Mouse (Mus musculus) liver (tissue): ENCODE results near the gene Stim1.
"Not testable (repeated sequence)": the region's sequence is repeated elsewhere in the genome, so short reads cannot be mapped to it uniquely, and the experiment has no call there.

Experiments used
- DNase-seq: peaks from one replicate; pipeline ENCODE4 v3.0.0-alpha.2; 2020; ENCODE audit warnings: mixed read lengths

The Stim1 gene

DNA sequence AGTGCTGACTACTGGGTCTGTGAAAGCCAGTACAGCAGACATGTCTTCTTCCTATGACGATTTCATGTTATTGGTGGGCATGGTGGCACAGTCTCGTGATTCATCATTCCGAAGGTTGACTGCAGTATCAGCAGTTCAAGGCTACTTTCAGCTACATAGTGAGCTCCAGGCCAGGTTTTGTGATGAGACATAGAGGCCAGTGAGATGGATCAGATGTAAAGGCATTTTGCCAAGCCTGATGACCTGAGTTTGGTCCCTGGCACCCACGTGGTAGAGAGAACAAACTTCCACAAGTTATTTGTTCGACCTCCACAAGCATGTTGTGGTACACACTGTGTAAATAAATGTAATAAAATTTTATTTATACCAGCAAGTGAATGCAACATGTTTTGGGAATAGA is 102.9 kb downstream of the Stim1 start:
- DNase-seq = no peak

DNA sequence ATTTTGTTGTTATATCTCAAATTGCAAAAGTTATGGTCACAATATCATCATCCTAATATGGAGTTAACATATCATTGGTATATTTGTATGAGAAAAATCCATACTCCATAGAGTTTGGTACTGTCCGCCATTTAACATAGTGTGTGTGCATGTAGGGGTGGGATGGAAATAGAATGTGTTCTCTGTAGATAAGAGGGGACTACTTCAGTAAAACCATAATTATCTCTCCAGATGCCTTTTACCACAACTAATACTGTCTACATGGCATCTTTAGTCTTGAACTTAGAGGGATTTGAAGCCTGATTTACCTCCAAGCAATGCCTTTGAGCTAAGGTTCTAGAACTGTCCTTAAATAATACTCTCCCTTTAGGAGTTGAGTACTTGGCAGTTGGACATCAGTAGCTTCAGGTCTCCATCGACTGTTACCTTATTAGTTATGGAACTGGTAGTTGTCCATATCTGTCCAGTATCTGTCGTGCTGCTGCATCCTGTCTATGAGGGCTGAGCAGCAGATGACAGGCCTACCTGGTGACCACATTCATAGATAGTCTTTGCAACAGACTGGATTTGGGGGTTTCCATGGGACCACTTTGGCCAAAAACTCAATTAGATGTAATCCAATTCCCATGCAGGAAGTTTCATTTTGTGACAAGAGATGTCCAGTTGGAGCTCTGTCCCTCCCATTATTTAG is 105.9 kb downstream of the Stim1 start:
- no peak for DNase-seq

GRCm38 (mm10) chr7:102383221-102383620 is 115.6 kb downstream of the Stim1 start:
- no peak for DNase-seq

- no peak for DNase-seq
These were observed 118.4 kb downstream of the Stim1 start for GRCm38 (mm10) chr7:102385973-102386372.

GRCm38 (mm10) chr7:102389082-102389481 is 121.5 kb downstream of the Stim1 start:
- no peak for DNase-seq

GRCm38 (mm10) chr7:102393898-102394297 is 126.3 kb downstream of the Stim1 start:
- no peak for DNase-seq

GRCm38 (mm10) chr7:102395894-102396293 is 128.3 kb downstream of the Stim1 start:
- DNase-seq = no peak

DNA sequence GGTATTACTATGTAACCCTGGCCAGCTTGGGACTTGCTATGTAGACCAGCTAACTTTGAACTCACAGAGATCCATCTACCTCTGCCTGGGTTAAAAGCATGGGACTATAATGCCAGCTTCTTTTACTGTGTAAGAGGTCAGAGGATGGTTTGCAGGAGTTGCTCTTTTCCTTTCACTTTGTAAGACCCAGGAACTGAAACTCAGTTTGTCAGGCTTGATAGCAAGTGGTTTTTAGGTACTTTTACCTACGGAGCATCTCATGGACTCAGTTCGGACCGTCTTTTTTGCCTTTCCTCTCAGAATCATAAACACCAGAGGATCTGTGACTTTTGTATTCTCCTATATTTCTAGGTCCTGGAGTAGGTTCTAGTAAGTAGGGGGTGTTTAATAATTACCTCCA is 128.7 kb downstream of the Stim1 start:
- DNase-seq = no peak

- no peak for DNase-seq
These were observed 131.7 kb downstream of the Stim1 start for GRCm38 (mm10) chr7:102399180-102399731.

- no peak for DNase-seq
These were observed 136.5 kb downstream of the Stim1 start for GRCm38 (mm10) chr7:102404118-102404517.

GRCm38 (mm10) chr7:102407440-102407839 is 139.8 kb downstream of the Stim1 start:
- DNase-seq = no peak

DNA sequence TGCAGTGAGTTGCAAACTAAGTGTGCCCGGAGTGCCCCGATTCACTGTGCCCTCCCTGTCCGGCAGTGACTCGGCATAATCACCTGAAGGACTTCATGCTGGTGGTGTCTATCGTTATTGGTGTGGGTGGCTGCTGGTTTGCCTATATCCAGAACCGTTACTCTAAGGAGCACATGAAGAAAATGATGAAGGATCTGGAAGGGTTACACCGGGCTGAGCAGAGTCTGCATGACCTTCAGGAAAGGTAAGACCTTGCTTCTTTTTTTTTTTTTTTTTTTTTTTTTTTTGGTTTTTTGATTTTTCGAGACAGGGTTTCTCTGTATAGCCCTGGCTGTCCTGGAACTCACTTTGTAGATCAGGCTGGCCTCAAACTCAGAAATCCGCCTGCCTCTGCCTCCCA is 147.7 kb downstream of the Stim1 start:
- not testable (repeated sequence) for DNase-seq

GRCm38 (mm10) chr7:102415841-102416240 is 148.2 kb downstream of the Stim1 start:
- no peak for DNase-seq

GRCm38 (mm10) chr7:102417398-102417797 is 149.8 kb downstream of the Stim1 start:
- DNase-seq = peak; percentile 34

GRCm38 (mm10) chr7:102422036-102422435 is 154.4 kb downstream of the Stim1 start:
- no peak for DNase-seq

DNA sequence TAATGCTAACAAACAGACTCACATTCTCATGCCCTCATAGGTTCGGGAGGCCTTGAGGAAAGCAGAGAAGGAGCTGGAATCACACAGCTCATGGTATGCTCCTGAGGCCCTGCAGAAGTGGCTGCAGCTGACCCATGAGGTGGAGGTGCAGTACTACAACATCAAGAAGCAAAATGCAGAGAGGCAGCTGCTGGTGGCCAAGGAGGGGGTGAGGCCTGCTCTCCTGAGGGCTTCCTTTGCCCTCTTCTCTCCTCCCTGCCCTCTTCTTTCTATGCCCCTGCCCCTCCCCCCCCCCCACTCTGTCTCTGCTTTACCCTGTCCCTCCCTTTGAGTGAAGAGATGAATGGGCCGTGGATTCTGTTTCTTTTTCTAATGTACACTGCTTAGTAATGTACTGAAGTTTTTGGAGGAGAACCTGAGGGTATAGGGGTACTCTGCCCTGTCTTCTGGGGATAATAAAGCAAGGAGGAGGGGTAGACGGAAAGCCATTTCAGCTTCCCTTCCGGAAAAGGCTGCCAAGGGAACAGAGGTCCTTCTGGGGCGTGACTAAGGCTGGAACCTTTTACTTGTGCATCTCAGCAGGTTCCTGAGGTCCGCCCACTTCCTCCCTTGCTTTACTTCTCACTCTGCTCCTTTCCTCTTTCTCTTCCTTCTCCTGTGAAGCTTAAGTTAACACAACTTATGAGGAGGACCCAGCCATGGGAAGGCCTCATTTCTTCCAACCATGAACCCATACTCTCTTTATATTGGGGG is 158.5 kb downstream of the Stim1 start:
- peak; percentile 21 for DNase-seq

GRCm38 (mm10) chr7:102434344-102434743 is 166.7 kb downstream of the Stim1 start:
- DNase-seq = no peak

- DNase-seq = no peak
These were observed 173.4 kb downstream of the Stim1 start for GRCm38 (mm10) chr7:102440822-102441656.

DNA sequence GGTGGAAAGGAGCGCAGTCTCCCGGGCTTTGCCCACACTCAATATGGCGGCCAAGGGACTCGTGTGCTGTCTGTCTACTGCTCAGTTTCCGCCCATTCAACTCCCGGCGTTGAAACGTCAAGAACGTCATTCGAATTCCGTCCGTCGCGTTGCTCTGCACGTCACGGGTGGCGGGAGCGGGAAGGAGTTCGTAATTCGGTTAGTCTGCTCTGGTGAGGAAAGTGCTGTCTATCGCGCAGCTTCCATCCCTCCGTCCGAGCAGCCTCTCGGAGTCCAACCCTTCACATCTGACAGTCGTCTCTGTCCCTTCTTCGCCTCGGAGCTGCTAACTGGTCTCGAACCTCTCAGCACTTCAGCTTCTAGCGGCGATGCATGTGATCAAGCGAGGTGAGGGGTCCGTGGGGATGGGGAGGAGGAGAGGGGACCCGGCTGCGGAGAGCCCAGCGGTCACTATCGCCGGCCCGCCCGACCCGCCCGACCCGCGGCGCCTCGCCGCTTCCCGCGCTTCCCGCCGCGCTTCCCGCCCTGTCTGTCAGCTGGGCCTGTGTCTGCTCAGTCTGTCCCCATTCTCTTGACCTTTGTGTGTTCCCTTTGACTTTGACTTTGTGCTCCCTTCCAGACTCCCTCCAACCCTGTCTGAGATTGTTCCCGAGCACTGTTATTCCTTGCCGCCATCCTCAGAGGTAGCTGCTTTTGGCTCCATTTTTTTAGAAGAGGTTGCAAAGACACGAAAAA is 174.2 kb downstream of the Stim1 start, which contains the start of gene Rrm1:
Gene Rrm1, plus strand, starts transcription at position 39 of the 735 bp plus-strand sequence.
- peak; percentile 94 for DNase-seq

GRCm38 (mm10) chr7:102442432-102442831 is 174.8 kb downstream of the Stim1 start:
- DNase-seq = no peak

- DNase-seq = peak; percentile 60
These were observed 176.7 kb downstream of the Stim1 start for GRCm38 (mm10) chr7:102444301-102444700.

DNA sequence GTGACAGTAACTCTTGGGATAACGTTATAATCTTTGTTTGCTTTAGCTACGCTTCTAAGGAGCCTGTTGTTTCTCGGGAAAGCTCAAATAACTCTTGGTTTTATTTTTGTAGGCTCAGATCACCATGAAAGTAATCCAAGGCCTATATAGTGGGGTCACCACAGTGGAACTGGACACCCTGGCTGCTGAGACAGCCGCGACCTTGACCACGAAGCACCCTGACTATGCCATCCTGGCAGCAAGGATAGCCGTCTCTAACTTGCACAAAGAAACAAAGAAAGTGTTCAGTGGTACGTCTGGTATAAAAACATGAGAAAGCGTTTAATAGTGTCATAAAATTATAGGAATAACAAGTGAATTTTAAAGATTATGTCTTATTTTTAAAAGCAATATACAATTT is 178.8 kb downstream of the Stim1 start:
- DNase-seq = no peak
